Mouse (Mus musculus): ENCODE data around the gene 5730596B20Rik. TPM values are rescaled to one million over a fixed set of nuclear protein-coding genes. Genes with fewer than 3 reads are reported as not detected.

The 5730596B20Rik gene
- polyA plus RNA-seq (2012; rRNA removed; ENCODE audit: low replicate concordance), result 0.03 TPM in 1 of 2 replicates, not detected in the other

GRCm38 (mm10) chr6:52177061-52177735 lies at the start of gene 5730596B20Rik:
Gene 5730596B20Rik (plus strand): TSS chr6:52177498.

DNA sequence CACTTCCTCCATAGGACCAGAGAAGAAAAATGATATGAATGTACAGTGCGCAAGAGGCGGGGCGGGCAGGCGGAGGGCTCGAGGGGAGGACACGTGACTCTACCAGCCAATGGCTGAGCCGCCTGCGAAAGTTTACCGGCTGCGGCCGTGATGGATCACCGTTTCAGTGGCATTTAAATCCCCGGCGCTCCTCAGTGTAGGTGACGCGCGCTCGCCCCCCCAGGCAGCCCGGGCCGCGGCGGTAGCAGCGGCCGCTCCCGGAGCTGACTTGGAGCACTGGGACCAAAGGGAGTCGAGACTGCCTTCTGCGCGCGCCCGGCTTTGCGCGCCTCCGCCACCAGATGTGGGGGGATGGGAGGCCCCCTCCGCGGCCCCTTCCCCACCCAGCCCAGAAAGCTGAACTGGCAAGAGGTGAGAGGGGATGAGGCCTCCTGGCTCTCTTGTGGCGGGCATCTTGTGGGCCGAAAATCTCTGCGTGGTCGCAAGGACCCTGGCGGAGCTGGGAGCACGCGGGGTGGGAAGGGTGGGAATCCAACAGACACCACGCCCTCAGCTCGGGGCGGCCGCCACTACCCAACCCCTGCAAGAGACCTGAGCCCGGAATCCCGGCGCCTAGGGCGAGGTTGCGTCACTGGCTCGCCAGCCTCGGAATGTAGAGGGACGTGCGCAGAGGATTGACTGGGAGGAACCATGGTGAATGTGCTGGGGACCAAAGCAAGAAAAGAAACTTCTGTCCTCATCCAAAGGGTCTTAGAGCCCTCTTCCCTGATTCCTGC lies 18.8 kb upstream of the 5730596B20Rik start, which contains the start of gene Hoxa1:
Gene Hoxa1, minus strand, starts transcription at position 42 of the 776 bp plus-strand sequence.

DNA sequence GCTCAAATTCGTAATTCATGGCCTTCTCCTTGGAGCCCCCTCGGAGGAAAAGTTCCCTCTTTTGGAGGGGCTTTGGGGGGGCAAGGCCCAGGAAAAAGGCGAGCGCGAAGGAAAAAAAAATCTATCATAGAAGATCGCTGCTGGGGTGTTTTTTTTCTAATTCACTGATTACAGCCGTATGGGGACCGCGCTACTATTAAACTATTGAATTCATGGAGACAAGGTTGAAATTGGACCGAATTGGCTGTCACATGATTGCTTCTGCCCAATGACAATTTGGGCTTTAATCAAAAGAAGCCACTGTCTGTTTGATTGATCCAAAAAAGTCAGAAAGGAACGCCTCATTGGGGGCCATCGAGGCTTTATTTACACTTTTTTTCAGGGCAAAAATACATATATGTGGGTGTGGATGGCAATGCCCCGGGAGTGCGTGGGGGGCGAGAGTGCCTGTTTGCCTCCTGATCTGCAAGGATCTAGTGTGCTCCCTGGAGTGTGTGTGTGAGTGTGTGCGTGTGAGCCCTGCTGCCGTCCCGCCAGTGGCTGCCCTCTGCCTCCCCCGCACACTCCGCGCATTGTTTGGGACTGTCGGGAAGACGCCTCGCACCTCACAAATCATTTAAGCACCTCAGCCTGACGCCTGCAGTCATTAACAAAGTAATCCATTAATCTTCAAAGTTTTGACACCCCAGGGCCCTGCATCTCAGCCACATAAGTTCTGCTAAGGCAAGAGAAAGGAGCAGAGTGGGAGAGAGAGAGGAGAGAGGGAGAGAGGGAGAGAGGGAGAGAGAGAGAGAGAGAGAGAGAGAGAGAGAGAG lies 12.5 kb upstream of the 5730596B20Rik start, which contains the start of gene Hoxa2:
Gene Hoxa2, minus strand, starts transcription at position 206 of the 815 bp plus-strand sequence.

DNA sequence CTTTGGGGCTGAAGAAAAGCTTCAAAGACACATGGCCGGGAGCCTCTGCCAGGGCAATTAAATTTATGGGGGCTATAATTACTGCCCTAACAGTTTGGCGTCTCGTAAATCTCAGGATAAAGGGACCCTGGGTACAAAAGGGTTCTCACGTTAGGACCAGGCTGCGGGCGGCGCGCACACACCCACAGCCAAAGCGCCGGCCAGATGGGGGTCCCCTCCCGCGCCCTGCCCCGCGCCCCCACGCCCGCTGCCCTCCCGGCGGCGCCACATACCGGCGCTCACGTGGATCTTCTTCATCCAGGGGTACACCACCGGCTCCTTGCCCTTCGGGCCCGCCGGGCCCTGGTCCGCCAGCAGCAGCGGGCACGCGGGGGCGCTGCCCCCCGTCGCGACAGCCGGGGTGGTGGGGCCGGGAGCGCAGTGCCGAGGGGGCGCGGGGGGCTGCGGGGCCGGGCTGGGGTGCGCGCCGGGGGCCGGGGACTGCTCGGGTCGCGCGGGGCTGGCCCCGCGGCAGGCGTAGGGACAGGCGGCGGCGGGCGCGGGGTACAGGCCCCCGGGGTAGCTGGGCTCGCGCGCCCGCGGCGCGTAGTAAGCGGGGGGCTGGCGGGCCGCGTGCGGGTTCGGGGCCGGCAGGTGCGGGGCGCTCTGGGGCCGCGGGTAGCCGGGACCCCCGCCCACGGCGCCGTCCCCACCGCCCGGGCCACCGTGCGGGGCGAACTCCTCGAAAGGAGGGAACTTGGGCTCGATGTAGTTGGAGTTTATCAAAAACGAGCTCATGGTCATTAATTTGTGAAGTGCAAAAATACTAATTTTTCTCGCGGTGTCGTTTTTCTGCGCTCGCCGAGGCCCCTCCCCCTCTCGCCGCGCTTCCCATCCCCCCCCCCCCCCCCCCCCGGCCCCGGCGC lies 13.9 kb downstream of the 5730596B20Rik start, which contains the start of gene Hoxa4:
Gene Hoxa4, minus strand, starts transcription at position 848 of the 905 bp plus-strand sequence.

DNA sequence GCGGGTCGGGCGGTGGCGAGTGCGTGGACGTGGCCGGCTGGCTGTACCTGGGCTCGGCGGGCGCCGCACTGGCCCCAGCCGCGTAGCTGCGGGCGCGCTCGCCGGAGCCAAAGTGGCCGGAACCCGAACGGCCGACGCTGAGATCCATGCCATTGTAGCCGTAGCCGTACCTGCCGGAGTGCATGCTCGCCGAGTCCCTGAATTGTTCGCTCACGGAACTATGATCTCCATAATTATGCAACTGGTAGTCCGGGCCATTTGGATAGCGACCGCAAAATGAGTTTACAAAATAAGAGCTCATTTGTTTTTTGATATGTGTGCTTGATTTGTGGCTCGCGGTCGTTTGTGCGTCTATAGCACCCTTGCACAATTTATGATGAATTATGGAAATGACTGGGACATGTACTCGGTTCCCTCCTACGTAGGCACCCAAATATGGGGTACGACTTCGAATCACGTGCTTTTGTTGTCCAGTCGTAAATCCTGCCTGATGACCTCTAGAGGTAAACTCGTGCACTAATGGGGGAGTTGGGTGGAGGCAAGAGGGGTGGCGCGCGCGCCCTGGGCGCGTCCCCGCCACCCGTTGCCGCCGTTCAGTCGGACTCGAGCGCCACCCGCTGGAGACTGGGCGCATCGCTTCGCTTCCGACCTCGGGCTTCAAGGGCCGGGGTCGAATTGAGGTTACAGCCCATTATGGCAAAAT lies 26.9 kb downstream of the 5730596B20Rik start, which contains the start of gene Hoxa5:
Gene Hoxa5, minus strand, starts transcription at position 538 of the 703 bp plus-strand sequence.

DNA sequence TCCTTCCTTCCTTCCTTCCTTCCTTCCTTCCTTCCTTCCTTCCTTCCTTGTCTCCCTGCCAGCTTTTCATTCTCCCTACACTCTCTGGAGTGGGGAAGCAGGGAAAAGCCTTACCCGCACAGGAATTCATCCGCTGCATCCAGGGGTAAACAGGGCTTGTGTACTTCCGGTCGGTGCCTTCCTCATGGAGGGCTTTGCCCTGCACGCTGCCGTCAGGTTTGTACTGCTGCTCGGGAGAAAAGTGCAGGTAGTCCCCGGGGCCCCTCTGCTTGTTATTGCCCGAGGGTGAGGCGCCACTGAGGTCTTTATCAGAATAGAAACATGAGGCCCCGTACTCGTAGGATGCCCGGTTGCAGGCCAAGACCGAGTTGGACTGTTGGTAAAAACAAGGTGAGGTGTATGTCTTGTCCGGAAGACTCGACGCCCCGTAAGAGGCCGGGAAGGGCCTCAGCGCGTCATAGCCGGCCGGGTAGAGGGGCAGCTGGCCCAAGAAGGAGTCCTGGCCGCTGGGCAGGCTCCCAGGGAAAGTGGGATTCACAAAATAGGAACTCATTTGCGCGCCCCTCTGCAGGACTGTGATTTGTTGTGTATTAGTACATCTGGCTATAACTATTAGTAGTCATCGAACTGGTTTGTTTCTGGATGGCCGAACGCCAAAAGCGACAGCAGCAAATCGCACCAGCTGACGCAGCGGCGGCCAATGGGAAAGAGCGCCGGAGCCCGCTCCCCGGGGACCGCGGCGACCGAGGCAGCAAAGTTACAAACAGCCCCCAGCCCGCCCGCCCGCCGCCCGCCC lies 31.0 kb downstream of the 5730596B20Rik start, which contains the start of gene Hoxa6:
Gene Hoxa6, minus strand, starts transcription at position 651 of the 796 bp plus-strand sequence.

DNA sequence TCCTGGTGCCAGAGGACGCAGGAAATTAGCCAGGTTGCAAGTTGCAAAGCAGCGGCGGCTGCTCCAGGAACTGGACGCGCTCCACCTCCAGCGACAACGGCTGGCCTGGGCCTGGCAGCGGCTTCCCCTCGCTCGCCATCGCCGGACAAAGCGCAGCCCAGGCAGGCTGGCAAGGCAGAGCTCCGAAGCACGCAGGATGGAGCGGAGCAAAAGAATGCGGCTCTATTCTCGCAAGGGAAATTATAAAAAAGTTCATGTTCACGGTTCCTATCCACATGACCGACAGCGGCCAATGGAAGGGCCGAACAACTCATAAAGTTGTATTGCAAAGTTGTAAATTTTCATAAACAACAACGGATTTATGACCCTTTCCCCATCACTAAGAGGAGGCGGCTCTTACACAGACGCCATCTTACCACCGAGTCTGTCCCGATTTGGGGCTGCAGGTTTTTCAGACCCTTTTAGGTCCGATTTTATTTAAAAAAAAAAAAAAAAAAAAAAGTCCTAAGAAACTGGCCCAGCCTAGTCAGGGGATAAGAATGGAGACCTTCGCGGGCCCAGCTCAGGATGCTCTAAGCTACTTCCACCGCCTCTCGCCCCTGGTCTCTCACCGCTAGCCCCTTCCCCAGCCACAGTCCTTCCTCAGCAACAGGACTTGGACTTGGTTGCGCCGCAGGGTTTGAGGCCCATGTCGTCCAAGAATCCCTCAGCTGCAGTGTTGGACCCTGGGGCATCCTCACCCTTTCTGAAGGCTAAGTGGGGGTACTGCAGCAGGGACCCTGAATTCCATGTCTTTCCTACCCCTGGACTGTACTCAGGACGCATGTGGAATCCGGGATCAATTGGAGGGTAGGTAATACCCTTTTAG lies 36.1 kb downstream of the 5730596B20Rik start, which contains the start of the genes Hoxa3 and Gm28308:
Gene Hoxa3, minus strand, starts transcription at position 218 of the 868 bp plus-strand sequence.
Gene Gm28308, minus strand, starts transcription at position 221 of the 868 bp plus-strand sequence.

DNA sequence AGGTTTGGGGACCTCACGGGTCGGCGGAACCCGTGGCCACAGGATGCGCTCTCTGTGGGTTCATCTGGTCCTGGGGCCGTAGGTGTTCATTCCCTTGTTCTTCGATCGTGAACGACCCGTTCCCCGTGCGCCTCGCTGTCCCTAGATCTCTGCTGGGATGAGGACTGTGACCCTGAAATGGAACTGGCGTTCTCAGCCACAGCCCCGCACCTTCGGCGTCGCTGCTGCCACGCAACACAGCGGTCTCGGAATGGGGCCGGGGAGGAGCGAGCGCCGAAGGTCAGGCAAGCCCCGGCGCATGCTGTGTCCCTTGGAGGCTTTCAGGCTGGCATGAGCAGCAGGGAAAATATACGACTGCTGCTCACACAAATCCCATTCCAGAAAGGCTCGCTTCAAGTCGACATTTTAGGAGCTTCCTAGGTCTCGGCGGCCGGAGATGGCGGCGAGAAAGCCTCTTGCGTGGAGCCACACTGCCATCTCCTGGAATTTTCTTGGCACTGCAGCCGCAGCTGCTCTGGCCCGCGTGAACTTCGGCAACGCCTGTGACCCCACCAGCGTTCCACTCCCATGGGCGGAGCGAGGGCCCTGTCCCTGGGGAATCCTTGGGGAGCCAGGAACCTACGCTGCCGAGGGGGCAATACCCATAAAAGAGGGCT lies 44.2 kb downstream of the 5730596B20Rik start, which contains the start of gene Hoxa7:
Gene Hoxa7, minus strand, starts transcription at position 518 of the 656 bp plus-strand sequence.

Other genes with a start within 250 kb of the 5730596B20Rik start
- gene Skap2, start 164.9 kb upstream of the 5730596B20Rik start, polyA plus RNA-seq (2012; rRNA removed; ENCODE audit: low replicate concordance), result 6.7 and 16.1 TPM in 2 replicates
- gene Hoxa1, start 19.2 kb upstream of the 5730596B20Rik start, polyA plus RNA-seq (2012; rRNA removed; ENCODE audit: low replicate concordance), result 1.6 and 2.6 TPM in 2 replicates
- 1.3 TPM in 2 replicates for gene Hoxa2, start 12.7 kb upstream of the 5730596B20Rik start, polyA plus RNA-seq (2012; rRNA removed; ENCODE audit: low replicate concordance)
- 1.9 and 3.3 TPM in 2 replicates for gene Hoxa4, start 14.3 kb downstream of the 5730596B20Rik start, polyA plus RNA-seq (2012; rRNA removed; ENCODE audit: low replicate concordance)
- 3.1 and 6.1 TPM in 2 replicates for gene Hoxa5, start 27.1 kb downstream of the 5730596B20Rik start, polyA plus RNA-seq (2012; rRNA removed; ENCODE audit: low replicate concordance)
- 2.0 and 2.7 TPM in 2 replicates for gene Hoxa6, start 31.2 kb downstream of the 5730596B20Rik start, polyA plus RNA-seq (2012; rRNA removed; ENCODE audit: low replicate concordance)
- gene Hoxa3, start 35.8 kb downstream of the 5730596B20Rik start, polyA plus RNA-seq (2012; rRNA removed; ENCODE audit: low replicate concordance), result 3.6 and 7.8 TPM in 2 replicates
- 1.4 and 3.1 TPM in 2 replicates for gene Gm28308, start 35.8 kb downstream of the 5730596B20Rik start, polyA plus RNA-seq (2012; rRNA removed; ENCODE audit: low replicate concordance)
- gene Hoxa7, start 44.4 kb downstream of the 5730596B20Rik start, polyA plus RNA-seq (2012; rRNA removed; ENCODE audit: low replicate concordance), result 14.6 and 16.5 TPM in 2 replicates
- 9.8 and 43.7 TPM in 2 replicates for gene Hoxa9, start 53.6 kb downstream of the 5730596B20Rik start, polyA plus RNA-seq (2012; rRNA removed; ENCODE audit: low replicate concordance)
- 3.2 and 5.4 TPM in 2 replicates for gene Hoxa10, start 63.4 kb downstream of the 5730596B20Rik start, polyA plus RNA-seq (2012; rRNA removed; ENCODE audit: low replicate concordance)
- not detected in 2 replicates for gene Hoxa11, start 68.3 kb downstream of the 5730596B20Rik start, polyA plus RNA-seq (2012; rRNA removed; ENCODE audit: low replicate concordance)
- not detected in 2 replicates for gene Hoxa13, start 83.4 kb downstream of the 5730596B20Rik start, polyA plus RNA-seq (2012; rRNA removed; ENCODE audit: low replicate concordance)
- not detected in 2 replicates for gene Evx1, start 136.0 kb downstream of the 5730596B20Rik start, polyA plus RNA-seq (2012; rRNA removed; ENCODE audit: low replicate concordance)